Mouse (Mus musculus) G1E (cell line): ENCODE results near the gene Tnni1. TPM values are rescaled to one million over a fixed set of nuclear protein-coding genes. Genes with fewer than 3 reads are reported as not detected.

Experiments used
- ATAC-seq: 2 replicates; pipeline ENCODE4 v1.8.0; 2016; ENCODE audit warnings: mild to moderate bottlenecking; ENCODE audit not compliant: insufficient number of reproducible peaks, poor library complexity, low FRiP score, severe bottlenecking; ENCODE audit errors: extremely low read depth
- DNase-seq: peaks from one replicate; pipeline ENCODE4 v3.0.0; 2012; ENCODE audit warnings: low spot score
- H3K27me3 ChIP-seq: 2 replicates; pipeline ENCODE4 v1.6.1; 2012; ENCODE audit warnings: mild to moderate bottlenecking, low read length, inconsistent platforms; ENCODE audit not compliant: insufficient read depth
- H3K36me3 ChIP-seq: replicated peaks from 2 replicates; pipeline ENCODE3; 2012; ENCODE audit warnings: mild to moderate bottlenecking, inconsistent platforms
- H3K4me1 ChIP-seq: 2 replicates; pipeline ENCODE4 v1.6.1; 2012; ENCODE audit warnings: low read depth, low read length, inconsistent platforms, mixed read lengths; ENCODE audit not compliant: insufficient read depth
- H3K4me3 ChIP-seq: 2 replicates; pipeline ENCODE4 v1.5.1; 2012; ENCODE audit warnings: low read depth, mild to moderate bottlenecking, inconsistent platforms, low read length, moderate library complexity, mixed read lengths
- H3K9me3 ChIP-seq: replicated peaks from 2 replicates; pipeline ENCODE4 v1.6.1; 2012; ENCODE audit warnings: inconsistent platforms
- CTCF ChIP-seq: IDR thresholded peaks from 2 replicates; pipeline ENCODE4 v1.5.1; 2012; ENCODE audit warnings: low read depth, low read length, inconsistent platforms, mixed read lengths
- GATA1 ChIP-seq: IDR thresholded peaks from 2 replicates; pipeline ENCODE4 v1.6.1; 2012; ENCODE audit warnings: borderline replicate concordance, low read length, inconsistent platforms, mixed read lengths
- GATA2 ChIP-seq: IDR thresholded peaks from 2 replicates; pipeline ENCODE4 v1.6.1; 2012; ENCODE audit warnings: low read depth, low read length, inconsistent platforms, borderline replicate concordance
- POLR2AphosphoS5 ChIP-seq: IDR thresholded peaks from 2 replicates; pipeline ENCODE4 v1.6.1; 2012; ENCODE audit warnings: low read depth, low read length, inconsistent platforms; ENCODE audit not compliant: insufficient replicate concordance
- TAL1 ChIP-seq: conservative IDR thresholded peaks from 2 replicates; pipeline ENCODE4 v1.6.1; 2012; ENCODE audit warnings: low read depth, low read length, inconsistent platforms, mixed read lengths
- polyA plus RNA-seq: library from polyadenylated mRNA; stranded (reverse); fragments of >175 nt; gene quantifications from 2 replicates; pipeline ENCODE4 v1.2.3, GENCODE M21; 2012
- total RNA-seq, 2 experiments: library from RNA; stranded (forward) in 1 of 2; stranded (reverse) in 1 of 2; fragments of 200-1000 nt in 1 of 2; fragments of >200 nt in 1 of 2; fragmentation: Nextera tagmentation in 1 of 2; gene quantifications; 2 replicates each; pipeline ENCODE4 v1.2.3; 2014 to 2017

The Tnni1 gene
- total and polyA plus RNA-seq, 3 experiments, result 0.04 to 0.11 TPM; not detected in 1

DNA sequence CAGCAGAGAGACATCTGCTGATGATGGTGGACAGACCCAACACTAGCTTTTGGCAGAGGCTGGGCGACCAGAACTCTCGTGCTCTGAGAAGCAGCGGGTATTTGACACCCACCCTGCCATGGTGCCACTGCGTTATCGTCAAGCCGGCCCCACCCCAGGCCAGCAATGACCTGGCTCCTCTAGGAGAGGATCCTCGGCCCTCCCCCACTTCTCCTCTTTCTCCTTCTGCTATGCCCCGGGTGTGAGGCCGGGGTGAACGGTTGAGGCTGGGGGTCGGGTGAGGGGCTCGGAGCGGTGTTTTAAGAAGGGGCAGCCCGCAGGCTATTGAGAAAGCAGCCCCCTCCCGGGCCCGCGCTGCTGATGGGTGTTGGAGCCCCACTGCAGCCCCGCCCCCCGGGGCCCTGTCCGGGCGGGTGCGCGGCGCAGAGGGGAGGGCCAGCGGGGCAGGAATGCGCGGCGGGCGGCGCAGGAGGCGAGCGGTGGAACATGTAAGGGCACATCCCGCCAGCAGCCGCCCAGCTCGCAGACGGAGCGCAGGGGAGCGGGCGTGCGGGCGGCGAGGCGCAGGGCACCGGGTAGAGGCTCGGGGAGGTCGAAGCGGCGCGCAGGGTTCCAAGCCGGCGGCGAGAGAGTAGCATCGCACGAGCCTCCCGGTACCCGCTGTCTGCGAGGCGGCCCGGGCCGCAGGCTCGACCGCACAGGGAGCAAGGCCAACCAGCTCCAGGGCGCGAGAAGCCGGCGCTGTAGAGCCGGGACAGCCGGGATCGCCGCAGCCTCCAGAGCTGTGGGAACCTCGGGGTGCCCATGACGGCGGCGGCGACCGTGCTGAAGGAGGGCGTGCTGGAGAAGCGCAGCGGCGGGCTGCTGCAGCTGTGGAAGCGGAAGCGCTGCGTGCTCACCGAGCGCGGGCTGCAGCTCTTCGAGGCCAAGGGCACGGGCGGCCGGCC is 13.3 kb upstream of the Tnni1 start, which contains the start of gene Phlda3:
Gene Phlda3, plus strand, starts transcription at position 475 of the 947 bp plus-strand sequence.
- Histone ChIP-seq H3K27me3 (peaks cover 25% of the 10 kb centered on the region), H3K36me3 (peaks cover 3% of the 10 kb centered on the region), H3K4me3 (peak within 1 kb of the TSS; percentile 72), H3K9me3 (no peaks in the 10 kb centered on the region; the same call in 1 of the 2 replicates), H3K4me1 (peaks cover 28% of the 10 kb centered on the region)
- TF ChIP-seq GATA1 (no peak), POLR2AphosphoS5 (no peak), TAL1 (no peak), GATA2 (no peak), CTCF (no peak)
- 0 out of 2 replicates have a peak, but pooled peaks have one; percentile 9 for ATAC-seq
- DNase-seq, result peak; percentile 50

DNA sequence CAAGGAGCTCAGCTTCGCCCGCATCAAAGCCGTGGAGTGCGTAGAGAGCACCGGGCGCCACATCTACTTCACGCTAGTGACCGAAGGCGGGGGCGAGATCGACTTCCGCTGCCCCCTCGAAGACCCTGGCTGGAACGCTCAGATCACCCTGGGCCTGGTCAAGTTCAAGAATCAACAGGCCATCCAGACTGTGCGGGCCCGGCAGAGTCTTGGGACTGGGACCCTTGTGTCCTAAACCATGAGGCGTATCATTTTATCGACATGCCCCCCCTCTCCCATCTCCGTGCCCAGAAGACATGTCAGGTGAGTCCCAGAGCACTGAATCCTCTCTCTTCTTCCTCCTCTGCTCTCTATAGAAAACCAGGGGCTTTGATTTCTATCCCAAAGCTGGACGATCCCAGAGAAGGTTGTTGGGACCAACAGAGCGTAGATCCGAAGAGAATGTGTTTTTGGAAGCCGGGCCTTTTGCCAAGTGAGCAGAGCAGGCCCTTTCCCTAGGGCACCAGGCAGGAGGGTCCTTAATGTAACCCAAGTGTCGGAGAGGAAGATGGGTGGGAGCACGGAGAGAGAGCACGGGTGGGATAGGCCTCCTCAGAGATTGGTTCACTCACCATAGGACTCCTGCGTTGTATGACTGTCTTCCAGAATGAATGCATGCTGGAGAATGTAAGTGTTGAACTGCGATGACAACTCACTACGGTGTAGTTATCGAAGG is 12.5 kb upstream of the Tnni1 start:
- no peak for ATAC-seq
- DNase-seq, result no peak
- Histone ChIP-seq H3K27me3 (peaks cover 25% of the 10 kb centered on the region), H3K36me3 (peaks cover 3% of the 10 kb centered on the region), H3K9me3 (no peaks in the 10 kb centered on the region; the same call in 1 of the 2 replicates), H3K4me3 (peak overlapping the region; percentile 72), H3K4me1 (peaks cover 32% of the 10 kb centered on the region)
- TF ChIP-seq POLR2AphosphoS5, result no peak

DNA sequence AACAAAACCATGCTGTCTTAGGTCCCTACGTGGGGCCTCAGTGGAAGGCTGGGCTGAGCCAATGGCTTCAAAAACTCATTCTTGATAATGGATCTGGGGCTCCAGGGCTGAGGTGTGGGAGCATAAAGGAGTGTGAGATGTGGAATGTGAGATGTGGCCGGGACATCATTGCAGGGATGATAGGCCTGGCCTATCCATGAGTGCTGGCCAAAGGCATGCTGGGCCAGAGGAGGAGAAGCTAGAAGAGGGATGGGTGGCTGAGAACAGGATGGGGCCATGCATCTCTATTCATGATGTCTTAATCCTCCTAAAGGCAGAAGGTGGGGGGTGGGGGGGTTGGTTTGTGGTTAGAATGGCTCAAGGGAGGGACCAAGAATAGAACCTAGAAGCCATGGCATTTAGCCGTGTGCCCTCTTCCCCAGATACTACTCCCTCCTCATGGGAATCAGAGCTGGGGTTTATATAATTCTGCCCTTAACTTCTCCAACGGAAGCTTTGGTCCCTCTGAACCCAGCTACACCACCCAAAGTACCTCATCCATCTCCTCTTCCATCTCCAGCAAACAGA is 11.8 kb upstream of the Tnni1 start:
- no peak for TF ChIP-seq GATA1
- TF ChIP-seq POLR2AphosphoS5, result no peak
- no peak for TF ChIP-seq TAL1
- TF ChIP-seq GATA2, result no peak
- TF ChIP-seq CTCF, result no peak
- H3K36me3 ChIP-seq, result peaks cover 3% of the 10 kb centered on the region
- no peaks in the 10 kb centered on the region; the same call in 1 of the 2 replicates for H3K9me3 ChIP-seq
- ATAC-seq (no peak), DNase-seq (no peak)
- H3K4me1 ChIP-seq, result peaks cover 32% of the 10 kb centered on the region
- H3K4me3 ChIP-seq, result peak overlapping the region; percentile 72
- H3K27me3 ChIP-seq, result peaks cover 25% of the 10 kb centered on the region

DNA sequence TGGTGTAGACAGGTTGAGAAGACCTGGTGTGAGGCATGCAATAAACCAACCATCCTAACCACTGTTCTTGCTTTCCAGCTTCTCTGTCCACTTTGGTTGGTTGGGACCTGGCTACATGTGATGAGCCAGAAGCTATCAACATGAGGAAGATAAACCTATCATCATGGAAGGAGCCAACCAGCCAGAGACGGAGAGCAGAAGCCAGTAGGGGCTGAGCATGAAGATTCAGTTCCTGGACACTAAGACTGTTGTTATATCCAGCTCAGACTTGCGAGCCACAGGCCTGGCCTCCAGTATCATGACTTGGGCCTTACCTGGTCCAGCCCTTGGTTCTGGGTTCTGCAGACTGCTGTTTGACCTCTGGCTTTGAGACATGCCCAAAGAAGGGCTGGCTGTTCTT is 10.8 kb upstream of the Tnni1 start:
- Histone ChIP-seq H3K4me3 (peak overlapping the region; percentile 31; the same call in 1 of the 2 replicates), H3K27me3 (peaks cover 25% of the 10 kb centered on the region)
- TF ChIP-seq GATA1 (no peak), TAL1 (no peak), CTCF (no peak)

DNA sequence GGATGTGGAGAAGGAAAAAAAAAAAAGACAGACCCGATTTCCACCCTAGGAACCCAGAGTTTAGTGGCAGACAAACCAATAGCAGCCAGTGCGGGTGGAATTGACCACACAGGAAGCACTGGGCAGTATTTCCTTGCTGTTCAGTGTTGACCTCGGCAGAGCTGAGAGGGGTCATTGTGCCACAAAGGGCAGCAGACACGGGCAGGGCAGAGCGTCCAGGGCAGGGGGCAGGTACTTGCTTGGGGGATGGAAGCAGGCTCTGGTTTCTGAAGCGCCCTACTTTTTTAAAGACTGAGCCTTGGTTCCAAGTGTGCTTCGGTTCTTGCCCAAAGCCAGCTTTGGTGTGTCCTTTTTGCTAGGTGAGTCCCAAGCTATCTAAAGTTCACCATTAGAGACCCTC is 9.0 kb upstream of the Tnni1 start:
- DNase-seq (no peak), ATAC-seq (no peak)
- Histone ChIP-seq H3K36me3 (peaks cover 3% of the 10 kb centered on the region), H3K4me1 (peaks cover 26% of the 10 kb centered on the region), H3K4me3 (no peak overlapping the region), H3K27me3 (peaks cover 26% of the 10 kb centered on the region), H3K9me3 (no peaks in the 10 kb centered on the region; the same call in 1 of the 2 replicates)
- TF ChIP-seq GATA2 (no peak), POLR2AphosphoS5 (no peak), TAL1 (no peak), GATA1 (no peak), CTCF (no peak)

More for the DNA sequence above, 10.8 kb upstream of the Tnni1 start:
- Histone ChIP-seq H3K36me3 (peaks cover 3% of the 10 kb centered on the region), H3K9me3 (no peaks in the 10 kb centered on the region; the same call in 1 of the 2 replicates), H3K4me1 (peaks cover 32% of the 10 kb centered on the region)
- no peak for ATAC-seq
- no peak for DNase-seq

DNA sequence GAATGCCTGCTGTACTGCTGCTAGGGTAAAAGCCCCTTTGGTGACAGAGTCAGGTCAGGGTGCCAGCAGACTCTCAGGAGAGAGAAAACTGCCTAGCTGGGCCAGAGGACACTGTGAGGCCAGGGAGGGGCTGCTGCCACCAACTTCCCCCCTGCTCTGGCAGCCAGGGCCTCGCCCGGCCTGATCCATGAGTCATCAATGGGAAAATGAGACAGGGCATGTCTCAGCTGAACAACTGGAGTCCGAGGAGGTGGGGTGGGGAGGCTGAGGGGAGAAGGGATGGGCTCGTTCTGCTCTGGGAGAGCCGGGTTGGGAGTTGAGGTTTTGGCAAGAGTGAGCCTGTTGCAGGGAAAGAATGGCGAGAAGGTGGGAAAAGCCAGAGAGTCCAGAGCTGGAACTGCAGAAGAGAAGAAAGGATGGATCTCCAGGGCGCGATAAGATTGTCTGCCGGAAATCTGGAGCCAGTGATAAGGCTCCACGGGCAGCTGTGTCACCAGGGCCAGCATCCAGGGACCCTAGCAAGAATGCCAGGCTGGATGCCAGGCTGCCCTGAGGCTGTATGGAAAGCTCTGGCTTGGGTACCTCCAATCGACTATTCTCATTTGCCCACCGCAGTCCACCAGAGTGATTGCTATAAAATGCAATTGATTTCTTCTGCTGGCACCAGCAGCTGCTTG is 8.2 kb upstream of the Tnni1 start:
- peaks cover 3% of the 10 kb centered on the region for H3K36me3 ChIP-seq
- peaks cover 23% of the 10 kb centered on the region for H3K27me3 ChIP-seq
- H3K9me3 ChIP-seq, result no peaks in the 10 kb centered on the region; the same call in 1 of the 2 replicates
- TF ChIP-seq TAL1 (no peak), GATA2 (no peak), CTCF (no peak)
- ATAC-seq (no peak), DNase-seq (no peak)
- H3K4me1 ChIP-seq, result peaks cover 18% of the 10 kb centered on the region
- H3K4me3 ChIP-seq, result peak overlapping the region; percentile 22; the same call in 1 of the 2 replicates
